Mouse (Mus musculus): ENCODE results near the gene Epb41l3. TPM values are rescaled to one million over a fixed set of nuclear protein-coding genes. Genes with fewer than 3 reads are reported as not detected.
A peak's percentile ranks its signal among the peaks of the same experiment; 100 is the strongest.

Gene Epb41l3
- total RNA-seq, 2 experiments from 2014 or later: 12.3 to 18.5 TPM

DNA sequence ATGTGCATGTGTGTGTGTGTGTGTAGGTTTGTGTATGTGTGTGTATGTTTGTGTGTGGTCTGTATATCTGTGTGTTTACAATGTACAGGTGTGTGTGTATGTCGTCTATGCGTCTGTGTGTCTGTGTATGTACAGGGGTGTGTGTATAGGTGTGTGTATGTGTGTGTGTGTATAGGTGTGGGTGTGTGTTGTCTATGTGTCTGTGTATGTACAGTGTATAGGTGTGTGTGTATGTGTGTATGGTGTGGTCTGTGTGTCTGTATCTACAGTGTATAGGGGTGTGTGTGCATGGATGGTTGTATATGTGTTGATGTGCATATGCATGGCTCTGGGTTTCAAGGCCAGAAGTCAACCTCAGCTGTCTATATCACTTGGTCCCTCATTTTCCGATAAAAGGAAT lies 161.7 kb downstream of the Epb41l3 start:
- DNase-seq: no peak

DNA sequence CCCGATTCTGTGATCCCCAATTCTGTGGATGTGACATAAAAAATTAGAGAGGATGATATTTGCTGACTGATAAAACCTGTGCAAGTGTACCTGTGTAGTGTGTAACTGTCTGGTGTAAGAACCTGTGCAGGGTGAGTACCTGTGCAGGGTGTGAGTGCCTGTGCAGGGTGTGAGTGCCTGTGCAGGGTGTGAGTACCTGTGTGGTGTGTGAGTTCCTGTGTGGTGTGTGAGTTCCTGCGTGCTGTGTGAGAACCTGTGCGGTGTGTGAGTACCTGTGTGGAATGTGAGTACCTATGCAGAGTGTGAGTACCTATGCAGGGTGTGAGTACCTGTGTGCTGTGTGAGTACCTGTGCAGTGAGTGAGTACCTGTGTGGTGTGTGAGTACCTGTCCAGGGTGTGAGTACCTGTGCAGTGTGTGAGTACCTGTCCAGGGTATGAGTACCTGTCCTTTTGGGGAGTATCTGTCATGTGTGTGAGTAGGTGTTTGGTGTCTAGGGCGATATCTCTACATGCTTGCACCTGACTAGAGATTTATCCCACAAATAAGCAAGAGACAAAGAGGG lies 163.4 kb downstream of the Epb41l3 start:
- no peak for DNase-seq

DNA sequence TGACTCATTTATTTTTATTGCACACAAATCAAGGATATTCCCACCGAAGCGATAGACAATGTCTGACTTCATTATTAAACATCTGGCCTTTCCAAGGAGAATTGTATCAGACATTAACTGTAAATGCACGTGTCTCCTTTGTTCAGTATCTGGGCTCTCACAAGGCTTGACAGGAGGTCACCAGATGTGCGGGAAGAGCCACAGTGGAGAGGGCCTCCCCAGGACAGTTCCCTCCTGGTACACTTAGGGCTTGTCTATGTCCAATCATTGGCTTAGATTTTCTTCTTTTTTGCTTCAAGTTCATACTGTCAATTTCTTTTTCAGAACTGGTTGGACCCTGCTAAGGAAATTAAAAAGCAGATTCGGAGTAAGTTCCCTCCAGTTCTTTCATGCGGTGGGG lies 163.9 kb downstream of the Epb41l3 start:
- no peak for DNase-seq

DNA sequence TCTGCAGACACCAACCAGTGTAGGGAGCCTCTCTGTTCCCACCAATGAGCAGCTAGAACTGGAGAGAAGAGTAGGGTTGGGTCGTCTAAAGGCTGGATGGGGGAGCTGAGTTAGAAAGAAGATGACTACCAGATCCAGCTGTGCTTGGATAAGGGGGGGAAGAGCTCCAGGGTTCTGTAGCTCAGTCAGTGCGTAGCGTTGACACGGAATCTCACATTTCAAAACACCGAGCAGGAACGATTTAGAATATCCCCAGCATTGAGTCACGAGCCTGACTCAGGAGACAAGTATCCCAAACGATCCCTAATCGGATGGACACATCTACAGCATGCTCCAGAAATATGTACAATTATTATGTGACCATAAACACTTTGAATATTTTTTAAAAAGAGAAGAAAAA lies 180.4 kb downstream of the Epb41l3 start:
- no peak for DNase-seq

DNA sequence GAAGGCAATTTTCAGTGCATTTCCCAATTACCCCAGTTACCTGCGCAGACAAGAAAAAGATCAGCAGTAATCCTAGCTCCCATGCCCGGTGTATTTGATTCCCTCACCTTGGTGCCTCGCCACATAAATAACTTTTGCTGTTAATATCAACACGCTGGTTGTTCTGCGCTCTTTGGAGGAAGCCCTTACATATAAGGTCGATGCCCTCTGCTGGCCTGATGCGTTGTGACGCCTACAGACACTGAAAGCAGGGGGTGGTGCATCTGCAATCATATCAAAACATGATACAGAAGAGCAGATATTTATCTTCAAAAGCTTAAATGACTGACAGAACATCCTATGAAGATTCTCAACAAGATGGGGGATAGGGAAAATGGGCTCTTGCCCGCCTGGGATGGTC lies 181.0 kb downstream of the Epb41l3 start:
- DNase-seq: peak; percentile 45

DNA sequence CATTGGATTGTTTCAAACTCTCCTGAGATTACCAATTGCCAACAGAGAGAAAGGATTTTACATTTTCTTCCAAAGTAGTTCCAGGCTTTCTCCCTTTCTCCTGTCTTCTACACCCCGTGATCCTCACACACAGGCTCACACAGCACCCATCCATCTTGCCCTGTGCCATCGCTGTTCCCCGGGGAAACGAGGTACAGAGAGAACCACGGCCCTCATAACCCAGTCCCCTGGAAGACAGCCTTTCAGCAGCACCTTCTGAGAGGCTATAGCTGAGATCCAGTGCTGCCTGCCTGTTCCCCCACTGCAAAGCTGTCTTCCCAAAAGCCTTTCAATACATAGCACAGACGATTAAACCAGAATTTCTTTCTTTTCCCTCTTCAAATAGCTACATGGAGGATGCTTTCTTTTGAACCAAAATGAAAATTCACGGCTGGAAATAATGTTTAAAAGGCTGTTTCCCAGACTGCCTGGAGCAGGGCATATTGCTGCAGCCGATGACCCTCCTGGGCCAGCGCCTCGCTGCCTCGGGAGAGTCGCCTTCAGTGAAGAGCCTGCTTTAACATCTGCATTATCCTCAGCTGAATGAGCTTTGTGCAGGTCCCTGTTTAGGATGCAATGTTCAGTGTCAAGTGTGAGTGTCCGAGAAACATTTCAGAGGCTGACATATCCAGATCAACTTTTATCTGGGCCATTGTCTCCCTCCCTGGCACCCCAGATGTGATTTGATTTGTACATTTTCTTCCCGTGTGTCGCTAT lies 188.5 kb downstream of the Epb41l3 start:
- DNase-seq: no peak

DNA sequence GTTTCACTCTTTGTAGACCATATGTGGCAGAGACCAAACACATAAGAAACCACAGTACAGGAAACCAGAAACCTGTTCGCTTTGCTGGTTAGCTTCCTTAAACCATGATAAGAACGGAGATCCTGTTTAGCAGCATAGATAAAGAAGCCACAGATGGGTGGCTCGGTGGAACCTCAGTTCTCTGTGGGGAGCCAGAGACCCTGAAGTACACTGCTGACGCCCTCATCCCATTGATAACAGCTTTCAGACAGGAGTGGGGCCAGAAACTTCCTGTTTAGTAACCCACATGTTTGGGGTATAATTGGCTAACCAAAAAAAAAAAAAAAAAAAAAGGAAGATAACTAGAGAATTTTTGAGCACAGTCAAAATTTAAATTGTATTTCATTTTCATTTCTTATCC lies 189.7 kb downstream of the Epb41l3 start:
- DNase-seq: no peak

DNA sequence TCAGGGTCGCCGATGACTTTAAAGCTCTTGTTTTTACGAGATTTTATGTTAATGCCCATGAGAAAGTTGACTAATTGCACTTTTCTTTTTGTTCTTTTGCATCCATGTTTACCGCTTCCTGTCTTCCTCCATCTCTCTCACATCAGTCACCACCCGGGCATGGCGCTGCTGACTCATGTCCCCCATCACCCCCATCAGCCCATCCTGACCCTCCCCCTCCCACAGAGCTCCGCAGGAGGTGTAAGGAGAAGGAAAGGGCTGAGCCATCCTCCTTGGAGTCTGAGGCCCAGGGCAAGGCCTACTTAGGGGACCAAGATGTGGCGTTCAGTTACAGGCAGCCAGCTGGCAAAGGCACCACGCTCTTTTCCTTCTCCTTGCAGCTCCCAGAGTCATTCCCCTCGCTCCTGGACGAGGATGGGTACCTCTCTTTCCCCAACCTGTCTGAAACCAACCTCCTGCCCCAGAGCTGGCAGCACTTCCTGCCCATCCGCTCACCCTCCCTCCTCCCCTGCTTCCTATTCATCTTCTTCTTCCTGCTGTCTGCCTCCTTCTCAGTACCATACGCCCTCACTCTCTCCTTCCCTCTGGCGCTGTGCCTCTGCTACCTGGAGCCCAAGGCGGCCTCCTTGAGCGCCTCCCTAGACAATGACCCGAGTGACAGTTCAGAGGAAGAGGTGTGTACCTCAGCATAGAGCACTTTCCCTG lies 190.4 kb downstream of the Epb41l3 start:
- no peak for DNase-seq

DNA sequence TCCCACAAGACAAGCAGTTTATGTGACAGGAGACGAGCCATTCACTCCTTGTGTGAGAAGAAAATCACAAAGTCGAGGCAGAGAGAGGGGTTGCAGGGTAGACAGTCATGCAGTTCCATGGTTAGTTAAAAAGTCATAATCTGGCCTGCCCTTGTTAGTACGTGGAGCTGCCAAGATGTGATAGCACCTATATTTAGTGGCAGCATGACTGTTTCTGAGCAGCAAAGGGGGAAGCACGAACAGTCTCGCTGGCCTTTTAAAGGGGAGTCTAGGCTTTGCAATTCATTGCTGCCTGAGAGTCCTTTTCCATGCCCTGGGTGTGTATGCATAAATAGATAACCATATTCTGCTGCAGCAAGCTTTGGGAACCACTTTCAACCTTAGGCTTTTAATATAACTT lies 191.5 kb downstream of the Epb41l3 start:
- DNase-seq: no peak

DNA sequence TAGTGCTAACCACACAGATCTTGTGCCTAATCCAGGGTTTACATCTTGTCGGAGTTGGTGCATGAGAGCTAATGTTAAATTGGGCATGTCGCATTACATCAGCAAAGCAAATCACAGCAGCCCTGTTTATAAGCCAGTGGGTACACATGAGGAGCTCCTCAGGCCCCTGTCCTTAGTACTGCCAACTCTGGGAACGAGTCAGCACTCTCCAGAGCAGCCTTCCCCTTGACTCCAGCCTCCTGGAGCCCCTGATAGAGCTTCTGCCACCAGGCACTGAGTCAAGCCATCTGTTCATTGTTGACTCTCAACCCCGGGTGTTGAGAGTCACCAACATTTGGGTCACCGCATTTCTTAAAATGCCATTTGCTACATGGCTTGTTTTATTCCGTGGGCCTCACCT lies 192.0 kb downstream of the Epb41l3 start:
- no peak for DNase-seq

DNA sequence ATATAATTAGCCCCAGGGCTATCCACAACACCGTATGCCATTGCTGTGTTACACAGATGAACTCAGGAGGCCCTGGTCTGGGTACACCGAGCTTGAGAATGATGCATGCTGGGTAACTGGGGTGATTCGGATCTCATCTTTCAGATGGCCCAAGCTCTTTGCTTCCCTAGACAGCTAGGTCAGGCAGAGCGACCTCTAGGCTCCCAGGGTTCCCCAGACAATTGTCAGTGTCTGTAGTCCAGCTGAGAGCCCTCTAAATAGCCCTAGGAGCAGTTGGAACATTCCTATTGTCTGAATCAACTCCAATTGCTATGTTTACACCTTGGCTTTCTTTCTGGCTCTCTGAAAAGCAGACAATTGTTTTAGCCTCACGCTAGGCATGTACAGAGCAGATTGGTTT lies 201.9 kb downstream of the Epb41l3 start:
- no peak for DNase-seq

DNA sequence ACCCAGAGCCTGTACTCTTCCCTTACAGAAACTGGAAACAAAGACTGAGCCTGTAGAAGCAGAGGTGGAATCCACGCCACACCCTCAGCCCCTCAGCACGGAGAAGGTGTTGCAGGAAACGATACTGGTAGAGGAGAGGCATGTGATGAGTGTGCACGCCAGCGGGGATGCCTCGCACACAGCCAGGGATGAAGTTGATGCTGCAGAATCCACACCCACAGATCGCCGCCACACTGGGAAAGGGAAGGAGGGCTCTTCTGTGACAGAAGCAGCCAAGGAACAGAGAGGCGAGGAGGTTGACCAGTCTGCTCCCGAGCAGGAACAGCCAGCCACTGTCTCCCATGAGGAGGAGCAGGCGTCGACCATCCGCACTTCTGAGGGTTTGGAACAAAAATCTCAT lies 209.0 kb downstream of the Epb41l3 start:
- no peak for DNase-seq

DNA sequence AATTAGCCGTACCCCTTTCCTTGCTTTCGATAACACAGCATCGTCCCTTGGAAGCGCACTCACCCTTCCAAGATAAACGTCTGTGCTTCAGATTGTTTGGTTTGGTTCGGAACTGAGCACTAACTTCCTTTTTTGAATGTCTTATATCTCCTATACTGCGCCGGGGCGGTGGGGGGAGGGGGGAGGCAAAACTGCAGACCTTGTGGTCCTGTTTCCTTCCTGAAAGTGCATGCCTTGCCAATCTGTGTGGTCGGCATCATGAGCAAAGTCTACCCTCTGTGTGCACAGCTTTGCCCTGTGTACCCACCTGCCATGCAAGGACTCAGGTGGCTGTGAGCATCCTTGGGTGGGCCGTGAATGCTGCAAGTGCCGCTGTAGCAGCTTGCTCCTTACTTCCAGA lies 212.6 kb downstream of the Epb41l3 start:
- no peak for DNase-seq

DNA sequence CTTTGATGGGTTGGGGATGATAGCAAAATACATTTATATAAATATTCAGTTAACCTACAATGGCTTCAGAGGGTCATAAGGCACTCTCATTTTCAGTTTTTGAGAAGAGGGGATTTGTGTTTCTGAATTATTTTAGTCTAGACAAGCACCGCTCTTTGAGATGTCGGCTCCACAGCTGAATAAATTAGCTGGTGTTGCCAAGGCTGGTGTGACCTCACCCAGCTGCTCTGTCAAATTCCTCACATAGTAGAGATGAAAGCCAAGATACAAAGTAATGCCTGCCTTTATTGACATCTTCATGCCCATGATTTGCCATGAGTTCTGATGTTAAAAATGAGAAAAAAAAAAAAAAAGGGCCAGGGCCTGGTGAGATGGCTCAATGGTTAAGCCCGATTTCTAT lies 214.8 kb downstream of the Epb41l3 start:
- no peak for DNase-seq

DNA sequence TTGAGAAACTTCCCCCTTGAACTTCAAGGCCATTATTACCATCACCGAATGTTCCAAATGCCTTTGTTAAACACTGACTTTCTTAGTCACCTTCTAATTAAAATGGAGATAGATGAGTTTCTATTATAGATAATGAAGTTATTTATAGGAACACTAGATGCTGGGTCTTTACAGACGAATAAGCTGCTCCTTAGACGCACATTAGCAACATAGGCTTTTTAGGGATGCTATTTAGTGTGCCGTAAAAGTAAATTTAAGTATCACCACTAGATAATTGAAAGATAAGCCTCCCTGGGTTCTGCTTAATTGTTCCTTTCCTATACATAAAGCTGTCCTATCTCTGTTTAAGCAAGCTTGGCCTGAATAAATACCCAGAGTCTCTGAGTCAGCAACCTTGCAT lies 226.1 kb downstream of the Epb41l3 start:
- DNase-seq: no peak

DNA sequence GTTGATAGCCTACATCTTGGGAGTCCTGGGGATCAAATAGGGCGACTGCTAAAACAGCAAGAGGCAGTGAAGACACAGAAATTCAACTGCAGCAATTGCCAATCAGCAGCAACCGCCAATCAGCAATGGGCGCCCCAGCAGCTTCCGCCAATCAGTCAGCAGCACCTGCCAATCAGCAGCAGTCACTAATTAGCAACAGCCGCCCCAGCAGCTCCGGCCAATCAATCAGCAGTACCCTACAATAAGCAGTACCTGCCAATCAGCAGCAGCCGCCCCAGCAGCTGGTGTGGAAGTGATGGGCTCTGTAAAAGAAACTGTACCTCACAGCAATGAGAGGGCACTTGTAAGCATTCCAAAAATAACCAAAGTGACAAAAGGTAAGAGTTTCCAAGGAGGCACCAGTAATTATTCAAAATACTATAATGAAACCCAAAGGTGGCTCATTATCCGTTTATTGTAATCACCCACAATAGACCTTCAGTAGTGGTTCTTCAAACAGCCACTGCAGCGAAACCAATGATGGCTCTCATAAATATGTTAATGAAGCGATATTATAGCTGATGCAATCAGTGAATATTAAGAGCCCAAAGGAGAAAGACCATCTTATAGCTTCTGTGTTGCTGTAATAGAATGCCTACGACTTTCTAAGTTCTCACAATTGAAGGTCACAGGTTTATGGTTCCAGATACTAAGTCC lies 228.2 kb downstream of the Epb41l3 start:
- DNase-seq: no peak

DNA sequence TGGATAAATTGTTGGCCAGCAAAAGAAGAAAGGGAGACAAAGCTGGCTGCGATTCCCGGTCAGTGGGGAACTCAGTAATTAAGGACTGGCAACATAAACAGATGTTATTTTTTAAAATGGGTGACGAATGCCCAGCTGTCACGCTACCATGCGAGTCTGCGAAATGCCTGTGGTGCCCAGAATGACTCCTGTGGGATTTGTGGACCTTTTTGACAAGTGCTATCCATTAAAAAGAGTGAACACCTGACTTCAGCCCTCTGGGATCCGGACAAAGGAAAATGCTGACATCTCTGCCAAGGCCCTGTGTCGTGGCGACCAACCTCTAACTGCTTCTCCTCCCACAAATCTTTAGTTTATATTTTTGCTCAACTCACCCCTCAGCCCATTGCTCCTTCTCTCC lies 232.2 kb downstream of the Epb41l3 start:
- DNase-seq: no peak

DNA sequence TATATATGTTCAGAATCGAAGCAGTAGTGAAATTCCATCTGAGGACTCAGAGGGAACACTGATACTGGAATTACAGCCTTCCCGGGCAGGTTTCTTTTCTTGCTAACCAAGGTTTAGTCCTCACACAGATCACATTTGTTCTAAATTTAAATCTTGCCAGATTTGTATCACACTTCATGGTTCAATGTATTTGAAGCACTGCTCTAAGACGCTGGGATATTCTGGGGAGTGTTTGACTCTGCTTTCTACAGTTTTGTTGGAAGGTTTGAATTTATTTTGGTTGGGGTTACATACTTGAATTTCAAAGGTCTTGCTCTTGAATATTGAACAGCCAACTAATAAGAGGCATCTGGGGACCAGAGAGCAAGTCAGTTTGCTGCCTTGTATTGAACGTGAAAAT lies 234.4 kb downstream of the Epb41l3 start:
- DNase-seq: no peak

DNA sequence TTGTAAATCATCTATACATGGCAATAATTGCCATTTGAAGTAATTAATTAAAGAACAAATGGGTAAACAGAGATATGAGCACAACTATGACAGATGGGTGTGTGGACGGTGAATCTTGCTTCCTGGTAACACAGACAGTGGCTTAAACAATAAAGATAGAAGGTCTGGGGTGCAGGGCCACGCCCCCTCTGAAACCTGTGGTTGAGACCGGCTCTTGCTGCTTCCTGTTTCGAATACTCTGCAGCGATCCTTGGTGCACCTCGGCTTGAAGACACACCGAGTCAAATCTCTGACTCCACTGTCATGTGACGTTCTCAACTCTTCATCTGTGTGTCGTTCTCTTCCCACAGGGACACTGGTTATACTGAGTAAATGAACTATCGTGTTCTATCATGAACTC lies 245.0 kb downstream of the Epb41l3 start:
- DNase-seq: no peak

DNA sequence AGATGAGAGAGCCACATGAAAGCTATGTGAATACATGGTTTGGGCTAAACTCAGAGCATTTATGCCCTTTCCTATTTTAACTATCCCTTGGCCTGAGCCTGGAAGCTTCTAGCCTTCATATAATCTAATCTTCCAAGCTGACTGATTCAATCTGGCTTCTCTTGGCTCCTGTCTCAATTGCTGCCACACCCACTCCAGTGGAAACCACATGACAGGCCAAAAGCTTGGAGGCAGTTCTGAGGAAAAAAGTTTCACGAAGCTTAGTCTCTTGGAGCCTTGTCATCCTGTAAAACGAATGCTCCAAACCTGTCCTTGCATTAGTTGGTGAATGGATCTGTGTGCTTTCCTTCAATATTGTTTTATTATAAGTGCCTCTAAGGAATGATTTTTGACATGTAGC lies 247.2 kb downstream of the Epb41l3 start:
- DNase-seq: no peak
